In genomic region chr16:38189952-38190351, GRCm38 (mm10) we compare ENCODE assay signal across 24 mouse cellular contexts.
"Had no signal": no experiment of that assay in that cellular context is flagged by ENCODE, and none has a peak within 500 bp of the region (broad histone marks: within the 10 kb centered on the region; RNA-seq: fewer than 3 reads in every experiment).

No protein-coding gene starts in this region.

- H3K4me3 ChIP-seq: gastrocnemius, adult 2 months; heart, embryonic 10.5 days; heart, embryonic 12.5 days; hindbrain, embryonic 10.5 days; hindbrain, embryonic 12.5 days; intestine, embryonic 15.5 days; layer of hippocampus, adult 2 months; limb, embryonic 13.5 days; limb, embryonic 15.5 days; liver, embryonic 12.5 days had no signal

- H3K27me3 ChIP-seq: heart, embryonic 12.5 days; hindbrain, embryonic 12.5 days; intestine, embryonic 15.5 days; limb, embryonic 13.5 days; limb, embryonic 15.5 days; liver, embryonic 12.5 days had no signal

- DNase-seq: gastrocnemius, adult 2 months; gastrocnemius, postnatal 10 days; gastrocnemius, postnatal 25 days; heart, adult 18-20 months; heart, postnatal 10 days; heart, postnatal 4 days; kidney, adult 18-20 months; kidney, adult 8-10 months; kidney, postnatal 10 days; kidney, postnatal 25 days; kidney, postnatal 4 days had no signal

- H3K9me3 ChIP-seq: heart, embryonic 10.5 days; heart, embryonic 12.5 days; hindbrain, embryonic 10.5 days; hindbrain, embryonic 12.5 days; intestine, embryonic 15.5 days; limb, embryonic 13.5 days; limb, embryonic 15.5 days; liver, embryonic 12.5 days had no signal

- H3K4me1 ChIP-seq: hindbrain, embryonic 10.5 days; hindbrain, embryonic 12.5 days; intestine, embryonic 15.5 days; limb, embryonic 13.5 days; limb, embryonic 15.5 days; liver, embryonic 12.5 days had no signal

- H3K9ac ChIP-seq: heart, embryonic 12.5 days; hindbrain, embryonic 12.5 days; hindbrain, embryonic 14.5 days; intestine, embryonic 15.5 days; limb, embryonic 13.5 days; limb, embryonic 15.5 days; liver, embryonic 12.5 days had no signal

- H3K27ac ChIP-seq: gastrocnemius, adult 2 months; heart, embryonic 10.5 days; hindbrain, embryonic 10.5 days; hindbrain, embryonic 12.5 days; hindbrain, embryonic 14.5 days; intestine, embryonic 15.5 days; layer of hippocampus, adult 2 months; limb, embryonic 13.5 days; limb, embryonic 15.5 days; liver, embryonic 12.5 days had no signal

- ATAC-seq: hindbrain, embryonic 16.5 days; inflammation-experienced regulatory T-cells, adult 6 months; intestine, embryonic 15.5 days; intestine, postnatal 0 days; liver, embryonic 12.5 days had no signal

- H3K4me2 ChIP-seq: heart, embryonic 12.5 days; hindbrain, embryonic 12.5 days; hindbrain, embryonic 14.5 days; intestine, embryonic 15.5 days; limb, embryonic 13.5 days; limb, embryonic 15.5 days; liver, embryonic 12.5 days had no signal
